Mouse (Mus musculus): ENCODE data around the gene Sbno2. TPM values are rescaled to one million over a fixed set of nuclear protein-coding genes. Genes with fewer than 3 reads are reported as not detected.

The Sbno2 gene
- 10.3 and 11.8 TPM in 2 replicates for polyA plus RNA-seq (2015; fragmentation: Nextera tagmentation; extraction: Ambion mirVana)

- Histone ChIP-seq H3K27ac (ENCODE audit: low read length) (no peak within 1 kb of the TSS), H3K27me3 (ENCODE audit: control insufficient read depth, insufficient read depth, low read depth, low read length) (no peaks in the 10 kb centered on the region), H3K36me3 (ENCODE audit: control insufficient read depth, insufficient read depth) (no peaks in the 10 kb centered on the region), H3K9me3 (replicated peaks; ENCODE audit: control insufficient read depth, low read length) (no peaks in the 10 kb centered on the region), H3K9ac (ENCODE audit: low read depth, low read length) (peak within 1 kb of the TSS; percentile 21; the same call in 1 of the 2 replicates), H3K4me2 (ENCODE audit: low read depth, low read length) (peak within 1 kb of the TSS; percentile 15; the same call in 1 of the 2 replicates), H3K4me1 (ENCODE audit: control insufficient read depth, low read depth, low read length) (peaks cover 33% of the 10 kb centered on the region), H3K4me3 (ENCODE audit: low read depth, low read length) (peak within 1 kb of the TSS; percentile 29)
- no peak for ATAC-seq (ENCODE audit: low read depth)
- 44% methylated on average over 5 of the region's 5 CpGs for WGBS (ENCODE audit: insufficient replicate concordance)
Measured at GRCm38 (mm10) chr10:80105460-80105859, at the start of gene Sbno2. Sbno2 (minus strand) TSS chr10:80105571.

GRCm38 (mm10) chr10:80154384-80154783, 49.0 kb upstream of the Sbno2 start:
- Histone ChIP-seq H3K27me3 (ENCODE audit: control insufficient read depth, insufficient read depth, low read depth, low read length) (no peaks in the 10 kb centered on the region), H3K4me2 (ENCODE audit: low read depth, low read length) (no peak overlapping the region), H3K9ac (ENCODE audit: low read depth, low read length) (no peak overlapping the region), H3K9me3 (replicated peaks; ENCODE audit: control insufficient read depth, low read length) (no peaks in the 10 kb centered on the region), H3K27ac (ENCODE audit: low read length) (no peak overlapping the region), H3K36me3 (ENCODE audit: control insufficient read depth, insufficient read depth) (peaks cover 51% of the 10 kb centered on the region), H3K4me3 (ENCODE audit: low read depth, low read length) (no peak overlapping the region), H3K4me1 (ENCODE audit: control insufficient read depth, low read depth, low read length) (peaks cover 92% of the 10 kb centered on the region)
- ATAC-seq (ENCODE audit: low read depth), result no peak
- WGBS (ENCODE audit: insufficient replicate concordance), result 81% methylated on average over 7 of the region's 7 CpGs

- ATAC-seq (ENCODE audit: low read depth), result no peak
- H3K4me2 ChIP-seq (ENCODE audit: low read depth, low read length), result peak overlapping the region; percentile 98; the same call in 1 of the 2 replicates
- peak overlapping the region; percentile 26; the same call in 1 of the 2 replicates for H3K9ac ChIP-seq (ENCODE audit: low read depth, low read length)
- peaks cover 86% of the 10 kb centered on the region for H3K4me1 ChIP-seq (ENCODE audit: control insufficient read depth, low read depth, low read length)
- 86% methylated on average over 19 of the region's 19 CpGs for WGBS (ENCODE audit: insufficient replicate concordance)
- no peaks in the 10 kb centered on the region for H3K27me3 ChIP-seq (ENCODE audit: control insufficient read depth, insufficient read depth, low read depth, low read length)
- H3K36me3 ChIP-seq (ENCODE audit: control insufficient read depth, insufficient read depth), result peaks cover 51% of the 10 kb centered on the region
- H3K4me3 ChIP-seq (ENCODE audit: low read depth, low read length), result peak overlapping the region; percentile 16; the same call in 1 of the 2 replicates
- H3K9me3 ChIP-seq (replicated peaks; ENCODE audit: control insufficient read depth, low read length), result no peaks in the 10 kb centered on the region
- H3K27ac ChIP-seq (ENCODE audit: low read length), result peak overlapping the region; percentile 99
Measured at GRCm38 (mm10) chr10:80153713-80154112, 48.3 kb upstream of the Sbno2 start.

GRCm38 (mm10) chr10:80152873-80153260, 47.5 kb upstream of the Sbno2 start:
- H3K9me3 ChIP-seq (replicated peaks; ENCODE audit: control insufficient read depth, low read length), result no peaks in the 10 kb centered on the region
- peak overlapping the region; percentile 99 for H3K27ac ChIP-seq (ENCODE audit: low read length)
- 49% methylated on average over 3 of the region's 3 CpGs for WGBS (ENCODE audit: insufficient replicate concordance)
- no peaks in the 10 kb centered on the region for H3K27me3 ChIP-seq (ENCODE audit: control insufficient read depth, insufficient read depth, low read depth, low read length)
- peak overlapping the region; percentile 93 for H3K4me3 ChIP-seq (ENCODE audit: low read depth, low read length)
- ATAC-seq (ENCODE audit: low read depth), result no peak
- H3K4me1 ChIP-seq (ENCODE audit: control insufficient read depth, low read depth, low read length), result peaks cover 83% of the 10 kb centered on the region
- peak overlapping the region; percentile 88; the same call in 1 of the 2 replicates for H3K9ac ChIP-seq (ENCODE audit: low read depth, low read length)
- peak overlapping the region; percentile 98 for H3K4me2 ChIP-seq (ENCODE audit: low read depth, low read length)
- peaks cover 51% of the 10 kb centered on the region for H3K36me3 ChIP-seq (ENCODE audit: control insufficient read depth, insufficient read depth)

- WGBS (ENCODE audit: insufficient replicate concordance), result 39% methylated on average over 14 of the region's 15 CpGs
- Histone ChIP-seq H3K4me1 (ENCODE audit: control insufficient read depth, low read depth, low read length) (peaks cover 83% of the 10 kb centered on the region), H3K27me3 (ENCODE audit: control insufficient read depth, insufficient read depth, low read depth, low read length) (no peaks in the 10 kb centered on the region), H3K4me2 (ENCODE audit: low read depth, low read length) (peak overlapping the region; percentile 98), H3K27ac (ENCODE audit: low read length) (peak overlapping the region; percentile 99), H3K36me3 (ENCODE audit: control insufficient read depth, insufficient read depth) (peaks cover 48% of the 10 kb centered on the region), H3K4me3 (ENCODE audit: low read depth, low read length) (peak overlapping the region; percentile 93), H3K9ac (ENCODE audit: low read depth, low read length) (peak overlapping the region; percentile 88), H3K9me3 (replicated peaks; ENCODE audit: control insufficient read depth, low read length) (no peaks in the 10 kb centered on the region)
- ATAC-seq (ENCODE audit: low read depth), result no peak
Measured at GRCm38 (mm10) chr10:80152071-80152872, 46.9 kb upstream of the Sbno2 start.

- ATAC-seq (ENCODE audit: low read depth), result no peak
- Histone ChIP-seq H3K9ac (ENCODE audit: low read depth, low read length) (peak overlapping the region; percentile 88), H3K4me2 (ENCODE audit: low read depth, low read length) (peak overlapping the region; percentile 98), H3K9me3 (replicated peaks; ENCODE audit: control insufficient read depth, low read length) (no peaks in the 10 kb centered on the region), H3K27me3 (ENCODE audit: control insufficient read depth, insufficient read depth, low read depth, low read length) (no peaks in the 10 kb centered on the region), H3K4me1 (ENCODE audit: control insufficient read depth, low read depth, low read length) (peaks cover 85% of the 10 kb centered on the region), H3K36me3 (ENCODE audit: control insufficient read depth, insufficient read depth) (peaks cover 40% of the 10 kb centered on the region), H3K27ac (ENCODE audit: low read length) (peak overlapping the region; percentile 99), H3K4me3 (ENCODE audit: low read depth, low read length) (peak overlapping the region; percentile 93)
- WGBS (ENCODE audit: insufficient replicate concordance), result 4% methylated on average over 26 of the region's 26 CpGs
Measured at GRCm38 (mm10) chr10:80151211-80152034, 46.1 kb upstream of the Sbno2 start.

GRCm38 (mm10) chr10:80150226-80151210, 45.1 kb upstream of the Sbno2 start:
- peak overlapping the region; percentile 98 for H3K4me2 ChIP-seq (ENCODE audit: low read depth, low read length)
- peaks cover 30% of the 10 kb centered on the region for H3K36me3 ChIP-seq (ENCODE audit: control insufficient read depth, insufficient read depth)
- peaks cover 85% of the 10 kb centered on the region for H3K4me1 ChIP-seq (ENCODE audit: control insufficient read depth, low read depth, low read length)

More at GRCm38 (mm10) chr10:80150226-80151210, 45.1 kb upstream of the Sbno2 start:
- Histone ChIP-seq H3K4me3 (ENCODE audit: low read depth, low read length) (peak overlapping the region; percentile 93), H3K9me3 (replicated peaks; ENCODE audit: control insufficient read depth, low read length) (no peaks in the 10 kb centered on the region), H3K27ac (ENCODE audit: low read length) (peak overlapping the region; percentile 99), H3K27me3 (ENCODE audit: control insufficient read depth, insufficient read depth, low read depth, low read length) (no peaks in the 10 kb centered on the region), H3K9ac (ENCODE audit: low read depth, low read length) (peak overlapping the region; percentile 88)
- ATAC-seq (ENCODE audit: low read depth), result no peak
- WGBS (ENCODE audit: insufficient replicate concordance), result under 1% methylated on average over 60 of the region's 71 CpGs
